Mouse (Mus musculus): ENCODE measurements around the gene Ces1d. TPM values are rescaled to one million over a fixed set of nuclear protein-coding genes. Genes with fewer than 3 reads are reported as not detected.
"Not testable (repeated sequence)": the region's sequence is repeated elsewhere in the genome, so short reads cannot be mapped to it uniquely, and the experiment has no call there.

Gene Ces1d
- total and polyA plus RNA-seq, 2 experiments from 2014 or later = 0.29 TPM; not detected in 1

- H3K27ac ChIP-seq (ENCODE audit: low read depth, low read length) = no peak overlapping the region
- no peak overlapping the region for H3K4me2 ChIP-seq (ENCODE audit: low read depth)
- WGBS = 67% methylated on average over 11 of the region's 11 CpGs
- no peaks in the 10 kb centered on the region for H3K4me1 ChIP-seq (ENCODE audit: insufficient read depth)
- no peak for TF ChIP-seq CTCF (IDR thresholded peaks at IDR 0.05; ENCODE audit: low read depth)
- no peaks in the 10 kb centered on the region for H3K27me3 ChIP-seq (ENCODE audit: insufficient read depth, low read length)
- no peaks in the 10 kb centered on the region for H3K36me3 ChIP-seq (ENCODE audit: insufficient read depth)
- no peaks in the 10 kb centered on the region for H3K9me3 ChIP-seq (ENCODE audit: low read length)
- DNase-seq (no peak), ATAC-seq (no peak)
- H3K9ac ChIP-seq = no peak overlapping the region
- H3K4me3 ChIP-seq (ENCODE audit: low read depth, low read length) = no peak overlapping the region
Measured at GRCm38 (mm10) chr8:93228673-93229370, 31.2 kb upstream of the Ces1d start.

GRCm38 (mm10) chr8:93226471-93226870 is 28.8 kb upstream of the Ces1d start:
- ATAC-seq; DNase-seq; H3K4me2 ChIP-seq (ENCODE audit: low read depth); H3K4me1 ChIP-seq (ENCODE audit: insufficient read depth); H3K9me3 ChIP-seq (ENCODE audit: low read length); H3K9ac ChIP-seq; H3K36me3 ChIP-seq (ENCODE audit: insufficient read depth); H3K27ac ChIP-seq (ENCODE audit: low read depth, low read length); H3K4me3 ChIP-seq (ENCODE audit: low read depth, low read length); H3K27me3 ChIP-seq (ENCODE audit: insufficient read depth, low read length): not testable (repeated sequence)
- 95% methylated on average over 1 of the region's 1 CpGs for WGBS

- H3K9ac ChIP-seq = no peak overlapping the region
Measured at GRCm38 (mm10) chr8:93221896-93222295, 24.3 kb upstream of the Ces1d start.

GRCm38 (mm10) chr8:93217867-93218266 is 20.2 kb upstream of the Ces1d start:
- DNase-seq = no peak
- H3K36me3 ChIP-seq (ENCODE audit: insufficient read depth) = no peaks in the 10 kb centered on the region
- TF ChIP-seq CTCF (IDR thresholded peaks at IDR 0.05; ENCODE audit: low read depth) = no peak; the same call in 1 of the 2 replicates

More at GRCm38 (mm10) chr8:93221896-93222295, 24.3 kb upstream of the Ces1d start:
- Histone ChIP-seq H3K4me1 (ENCODE audit: insufficient read depth) (no peaks in the 10 kb centered on the region), H3K36me3 (ENCODE audit: insufficient read depth) (no peaks in the 10 kb centered on the region), H3K27me3 (ENCODE audit: insufficient read depth, low read length) (no peaks in the 10 kb centered on the region), H3K27ac (ENCODE audit: low read depth, low read length) (no peak overlapping the region), H3K4me2 (ENCODE audit: low read depth) (no peak overlapping the region), H3K4me3 (ENCODE audit: low read depth, low read length) (no peak overlapping the region), H3K9me3 (ENCODE audit: low read length) (no peaks in the 10 kb centered on the region)
- no peak for TF ChIP-seq CTCF (IDR thresholded peaks at IDR 0.05; ENCODE audit: low read depth)
- DNase-seq (no peak), ATAC-seq (no peak)
- WGBS = 80% methylated on average over 3 of the region's 3 CpGs

GRCm38 (mm10) chr8:93217375-93217774 is 19.7 kb upstream of the Ces1d start:
- TF ChIP-seq CTCF (IDR thresholded peaks at IDR 0.05; ENCODE audit: low read depth) = no peak
- no peak overlapping the region for H3K4me3 ChIP-seq (ENCODE audit: low read depth, low read length)
- no peak for ATAC-seq
- no peaks in the 10 kb centered on the region for H3K36me3 ChIP-seq (ENCODE audit: insufficient read depth)
- no peak overlapping the region for H3K27ac ChIP-seq (ENCODE audit: low read depth, low read length)
- no peaks in the 10 kb centered on the region for H3K9me3 ChIP-seq (ENCODE audit: low read length)
- no peaks in the 10 kb centered on the region for H3K4me1 ChIP-seq (ENCODE audit: insufficient read depth)
- H3K27me3 ChIP-seq (ENCODE audit: insufficient read depth, low read length) = no peaks in the 10 kb centered on the region
- WGBS = 76% methylated on average over 1 of the region's 1 CpGs
- H3K9ac ChIP-seq = no peak overlapping the region
- no peak overlapping the region for H3K4me2 ChIP-seq (ENCODE audit: low read depth)
- DNase-seq = no peak

More at GRCm38 (mm10) chr8:93217867-93218266, 20.2 kb upstream of the Ces1d start:
- no peaks in the 10 kb centered on the region for H3K27me3 ChIP-seq (ENCODE audit: insufficient read depth, low read length)
- no peaks in the 10 kb centered on the region for H3K9me3 ChIP-seq (ENCODE audit: low read length)
- H3K4me1 ChIP-seq (ENCODE audit: insufficient read depth) = no peaks in the 10 kb centered on the region
- ATAC-seq = no peak
- no peak overlapping the region for H3K27ac ChIP-seq (ENCODE audit: low read depth, low read length)
- no peak overlapping the region for H3K4me2 ChIP-seq (ENCODE audit: low read depth)
- no peak overlapping the region for H3K4me3 ChIP-seq (ENCODE audit: low read depth, low read length)
- H3K9ac ChIP-seq = no peak overlapping the region
- WGBS = 82% methylated on average over 4 of the region's 4 CpGs

GRCm38 (mm10) chr8:93211091-93211490 is 13.5 kb upstream of the Ces1d start:
- Histone ChIP-seq H3K4me3 (ENCODE audit: low read depth, low read length) (no peak overlapping the region), H3K4me1 (ENCODE audit: insufficient read depth) (no peaks in the 10 kb centered on the region), H3K36me3 (ENCODE audit: insufficient read depth) (no peaks in the 10 kb centered on the region), H3K9me3 (ENCODE audit: low read length) (no peaks in the 10 kb centered on the region), H3K9ac (no peak overlapping the region), H3K27ac (ENCODE audit: low read depth, low read length) (no peak overlapping the region), H3K4me2 (ENCODE audit: low read depth) (no peak overlapping the region), H3K27me3 (ENCODE audit: insufficient read depth, low read length) (no peaks in the 10 kb centered on the region)
- no peak for TF ChIP-seq CTCF (IDR thresholded peaks at IDR 0.05; ENCODE audit: low read depth)
- DNase-seq = no peak
- ATAC-seq = no peak

- not testable (repeated sequence) for ATAC-seq
Measured at GRCm38 (mm10) chr8:93199146-93199545, 1.5 kb upstream of the Ces1d start.

More at GRCm38 (mm10) chr8:93199146-93199545, 1.5 kb upstream of the Ces1d start:
- not testable (repeated sequence) for DNase-seq; H3K9ac ChIP-seq; H3K9me3 ChIP-seq (ENCODE audit: low read length); H3K4me1 ChIP-seq (ENCODE audit: insufficient read depth); H3K36me3 ChIP-seq (ENCODE audit: insufficient read depth); H3K27ac ChIP-seq (ENCODE audit: low read depth, low read length); H3K4me3 ChIP-seq (ENCODE audit: low read depth, low read length); H3K4me2 ChIP-seq (ENCODE audit: low read depth); H3K27me3 ChIP-seq (ENCODE audit: insufficient read depth, low read length)
- WGBS = 46% methylated on average over 7 of the region's 7 CpGs

All from forebrain, postnatal 0 days (tissue).